Mouse (Mus musculus) heart, embryonic 10.5 days (tissue): ENCODE data around the gene Edf1. TPM values are rescaled to one million over a fixed set of nuclear protein-coding genes. Genes with fewer than 3 reads are reported as not detected.

ENCODE experiments used
- DNase-seq: peaks from one replicate; pipeline ENCODE4 v3.0.0-alpha.2; 2017; ENCODE audit warnings: low spot score
- H3K27ac ChIP-seq: fragments of 300-500 bp; sonication (generic); 2 replicates; pipeline ENCODE4 v1.5.1; 2016; ENCODE audit warnings: mild to moderate bottlenecking
- H3K27me3 ChIP-seq: fragments of 300-500 bp; sonication (generic); 2 replicates; pipeline ENCODE4 v1.6.1; 2016; ENCODE audit warnings: mild to moderate bottlenecking; ENCODE audit not compliant: poor library complexity, insufficient read depth, severe bottlenecking
- H3K36me3 ChIP-seq: fragments of 300-500 bp; sonication (generic); 2 replicates; pipeline ENCODE4 v1.6.1; 2016; ENCODE audit warnings: mild to moderate bottlenecking, moderate library complexity
- H3K4me1 ChIP-seq: fragments of 300-500 bp; sonication (generic); 2 replicates; pipeline ENCODE4 v1.6.1; 2016; ENCODE audit warnings: mild to moderate bottlenecking
- H3K4me3 ChIP-seq: fragments of 300-500 bp; sonication (generic); 2 replicates; pipeline ENCODE4 v1.5.1; 2016; ENCODE audit warnings: mild to moderate bottlenecking, moderate library complexity
- H3K9me3 ChIP-seq: fragments of 300-500 bp; sonication (generic); 2 replicates; pipeline ENCODE4 v1.6.1; 2016; ENCODE audit warnings: mild to moderate bottlenecking, moderate library complexity
- WGBS: fragments of 180-500 bp; shearing (Covaris S2); methylation state at CpG from one replicate; pipeline ENCODE4 v1.1.7; 2016; 5-methylcytosine and 5-hydroxymethylcytosine counted together
- polyA plus RNA-seq: library from polyadenylated mRNA; unstranded; fragments of >200 nt; fragmentation: Nextera tagmentation; extraction: Ambion mirVana; gene quantifications from 2 replicates; pipeline ENCODE4 v1.2.1, GENCODE M21; 2016

Gene Edf1
- polyA plus RNA-seq, 1 experiment from 2014 or later, result 382 TPM

DNA sequence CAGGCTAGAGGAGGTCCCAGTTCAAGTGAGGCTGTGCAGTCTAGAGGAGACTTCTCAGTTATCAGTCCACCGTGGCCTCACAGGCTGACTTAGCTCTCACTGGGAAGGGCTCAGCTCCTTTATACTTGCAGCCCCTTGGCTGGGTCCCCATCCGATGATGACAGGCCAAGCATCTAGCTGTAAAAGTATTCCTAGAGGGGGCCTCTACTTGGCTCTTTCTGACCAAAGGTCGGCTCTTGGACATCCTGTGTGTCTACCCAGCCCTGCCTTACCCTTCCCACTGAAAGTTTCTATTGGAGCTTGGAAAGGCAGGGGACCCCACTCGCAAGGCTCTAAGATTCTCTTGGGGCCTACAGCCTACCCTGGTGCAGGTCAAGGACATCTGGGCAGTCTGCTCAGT is 13.6 kb downstream of the Edf1 start:
- 78% methylated on average over 4 of the region's 4 CpGs for WGBS
- Histone ChIP-seq H3K4me1 (peaks cover 34% of the 10 kb centered on the region), H3K27ac (no peak overlapping the region), H3K9me3 (no peaks in the 10 kb centered on the region), H3K4me3 (no peak overlapping the region), H3K27me3 (peaks cover 9% of the 10 kb centered on the region), H3K36me3 (peaks cover 68% of the 10 kb centered on the region)
- DNase-seq, result no peak

GRCm38 (mm10) chr2:25573068-25573467 is 15.4 kb downstream of the Edf1 start:
- Histone ChIP-seq H3K27ac (no peak overlapping the region), H3K9me3 (no peaks in the 10 kb centered on the region), H3K4me1 (peaks cover 46% of the 10 kb centered on the region), H3K4me3 (peak overlapping the region; percentile 19; the same call in 1 of the 2 replicates), H3K27me3 (peaks cover 27% of the 10 kb centered on the region), H3K36me3 (peaks cover 50% of the 10 kb centered on the region)
- DNase-seq, result no peak
- WGBS, result 76% methylated on average over 2 of the region's 2 CpGs

DNA sequence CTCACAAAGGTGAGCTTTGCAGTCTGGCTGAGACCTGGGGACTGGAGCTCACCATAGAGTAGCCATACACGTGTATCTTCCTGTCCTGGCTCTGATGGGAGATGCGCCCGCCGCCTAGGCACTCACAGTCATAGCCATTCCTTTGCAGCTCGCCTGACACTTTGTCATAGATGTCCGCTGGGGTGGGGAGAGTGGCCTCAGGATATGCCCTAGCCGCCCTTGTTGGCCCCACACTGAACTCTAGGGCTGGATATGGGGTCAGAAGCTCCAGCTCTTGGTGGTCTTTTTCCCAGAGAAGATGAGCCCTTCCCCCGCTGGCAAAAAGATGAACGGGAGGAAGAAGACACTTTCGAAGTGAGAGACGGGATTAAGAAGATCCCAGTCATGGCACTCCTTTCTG is 16.5 kb downstream of the Edf1 start:
- H3K27ac ChIP-seq, result peak overlapping the region; percentile 96
- peak overlapping the region; percentile 66 for H3K4me3 ChIP-seq
- no peak for DNase-seq
- H3K36me3 ChIP-seq, result peaks cover 40% of the 10 kb centered on the region
- no peaks in the 10 kb centered on the region for H3K9me3 ChIP-seq
- H3K27me3 ChIP-seq, result peaks cover 38% of the 10 kb centered on the region
- WGBS, result 19% methylated on average over 11 of the region's 11 CpGs
- H3K4me1 ChIP-seq, result peaks cover 56% of the 10 kb centered on the region

- Histone ChIP-seq H3K27ac (peak within 1 kb of the TSS; percentile 96), H3K9me3 (no peaks in the 10 kb centered on the region), H3K4me1 (peaks cover 62% of the 10 kb centered on the region), H3K27me3 (peaks cover 45% of the 10 kb centered on the region), H3K36me3 (peaks cover 33% of the 10 kb centered on the region), H3K4me3 (peak within 1 kb of the TSS; percentile 66)
- DNase-seq, result peak; percentile 99
- under 1% methylated on average over 44 of the region's 45 CpGs for WGBS
These were observed 17.2 kb downstream of the Edf1 start, which contains the start of the genes Mamdc4 and Phpt1 for GRCm38 (mm10) chr2:25574579-25575431. Gene Mamdc4, minus strand, starts transcription at chr2:25574845. Gene Phpt1, minus strand, starts transcription at chr2:25575224.

DNA sequence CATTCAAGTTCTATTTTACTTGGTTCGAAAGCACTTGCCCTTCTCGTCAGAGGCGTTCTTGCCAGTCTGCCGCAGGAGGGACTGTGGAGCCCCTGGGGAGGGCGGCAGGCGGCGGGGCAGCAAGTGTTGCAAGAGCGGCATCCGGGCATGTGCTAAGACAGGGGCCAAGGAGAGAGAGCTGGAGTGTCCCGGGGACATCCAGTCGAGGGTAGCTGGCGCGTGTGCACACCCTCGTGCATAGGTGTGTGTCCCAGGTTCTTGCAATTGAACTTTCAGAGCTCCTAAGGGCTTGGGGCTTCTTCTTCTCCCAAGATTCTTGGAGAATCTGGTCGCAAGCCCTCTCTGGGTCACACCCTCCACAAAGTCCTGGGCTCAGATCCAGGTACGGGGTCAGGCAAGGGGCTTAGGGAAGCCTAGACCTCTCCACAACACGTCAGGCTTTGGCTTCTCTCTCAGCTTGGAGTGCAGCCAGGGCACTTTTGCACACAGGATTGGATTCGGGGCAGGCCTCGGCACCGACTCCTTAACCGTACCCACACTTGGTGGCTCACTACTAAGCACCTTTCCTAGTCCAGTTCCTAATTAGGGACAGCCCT is 17.9 kb downstream of the Edf1 start:
- WGBS, result 16% methylated on average over 21 of the region's 21 CpGs
- Histone ChIP-seq H3K4me3 (peak overlapping the region; percentile 66), H3K27me3 (peaks cover 52% of the 10 kb centered on the region), H3K9me3 (no peaks in the 10 kb centered on the region), H3K27ac (peak overlapping the region; percentile 96), H3K4me1 (peaks cover 65% of the 10 kb centered on the region), H3K36me3 (peaks cover 26% of the 10 kb centered on the region)
- DNase-seq, result peak; percentile 85

GRCm38 (mm10) chr2:25576028-25576850 is 18.6 kb downstream of the Edf1 start:
- Histone ChIP-seq H3K4me1 (peaks cover 67% of the 10 kb centered on the region), H3K9me3 (no peaks in the 10 kb centered on the region), H3K27ac (no peak overlapping the region), H3K27me3 (peaks cover 59% of the 10 kb centered on the region), H3K4me3 (peak overlapping the region; percentile 66; the same call in 1 of the 2 replicates), H3K36me3 (peaks cover 19% of the 10 kb centered on the region)
- 67% methylated on average over 16 of the region's 16 CpGs for WGBS
- DNase-seq, result no peak

- DNase-seq, result no peak
- Histone ChIP-seq H3K4me1 (peaks cover 74% of the 10 kb centered on the region), H3K36me3 (peaks cover 11% of the 10 kb centered on the region), H3K27me3 (peaks cover 61% of the 10 kb centered on the region), H3K4me3 (peak overlapping the region; percentile 49), H3K9me3 (no peaks in the 10 kb centered on the region), H3K27ac (0 out of 2 replicates have a peak overlapping the region, but pooled peaks have one; percentile 17)
- 15% methylated on average over 92 of the region's 92 CpGs for WGBS
These were observed 19.6 kb downstream of the Edf1 start for GRCm38 (mm10) chr2:25576965-25577891.

- WGBS, result 4% methylated on average over 75 of the region's 75 CpGs
- H3K27me3 ChIP-seq, result peaks cover 61% of the 10 kb centered on the region
- H3K36me3 ChIP-seq, result peaks cover 9% of the 10 kb centered on the region
- H3K4me1 ChIP-seq, result peaks cover 77% of the 10 kb centered on the region
- DNase-seq, result no peak
- H3K4me3 ChIP-seq, result peak overlapping the region; percentile 49
- H3K27ac ChIP-seq, result 0 out of 2 replicates have a peak overlapping the region, but pooled peaks have one; percentile 17
- H3K9me3 ChIP-seq, result no peaks in the 10 kb centered on the region
These were observed 20.5 kb downstream of the Edf1 start for GRCm38 (mm10) chr2:25577951-25578795.

GRCm38 (mm10) chr2:25578796-25579736 is 21.4 kb downstream of the Edf1 start:
- Histone ChIP-seq H3K9me3 (no peaks in the 10 kb centered on the region), H3K27ac (no peak overlapping the region), H3K36me3 (peaks cover 15% of the 10 kb centered on the region), H3K4me3 (peak overlapping the region; percentile 49), H3K4me1 (peaks cover 68% of the 10 kb centered on the region), H3K27me3 (peaks cover 61% of the 10 kb centered on the region)
- WGBS, result 5% methylated on average over 77 of the region's 77 CpGs
- no peak for DNase-seq

GRCm38 (mm10) chr2:25579737-25580460 is 22.3 kb downstream of the Edf1 start:
- peaks cover 23% of the 10 kb centered on the region for H3K36me3 ChIP-seq
- no peaks in the 10 kb centered on the region for H3K9me3 ChIP-seq
- H3K27me3 ChIP-seq, result peaks cover 61% of the 10 kb centered on the region
- H3K4me1 ChIP-seq, result peaks cover 66% of the 10 kb centered on the region
- no peak for DNase-seq
- 6% methylated on average over 27 of the region's 27 CpGs for WGBS
- H3K27ac ChIP-seq, result no peak overlapping the region
- peak overlapping the region; percentile 41 for H3K4me3 ChIP-seq
